Mouse (Mus musculus): ENCODE data around the gene Akt1s1. TPM values are rescaled to one million over a fixed set of nuclear protein-coding genes. Genes with fewer than 3 reads are reported as not detected.

Gene Akt1s1
- 80.0 and 84.2 TPM in 2 replicates for polyA plus RNA-seq (2011; ENCODE audit: insufficient read length, low read depth, missing spikeins)

- Histone ChIP-seq H3K4me1 (ENCODE audit: control insufficient read depth, insufficient read depth, low read length) (peaks cover 17% of the 10 kb centered on the region), H3K27ac (ENCODE audit: insufficient read depth, low read length) (peak within 1 kb of the TSS; percentile 92), H3K4me3 (ENCODE audit: insufficient read depth, low read length) (peak within 1 kb of the TSS; percentile 60)
- TF ChIP-seq CTCF (IDR thresholded peaks at IDR 0.05; ENCODE audit: borderline replicate concordance, insufficient read depth, low read length) (no peak), POLR2A (IDR thresholded peaks at IDR 0.05; ENCODE audit: low read depth, low read length) (peak; percentile 49)
Observed at GRCm38 (mm10) chr7:44848561-44849415, at the start of gene Akt1s1, which contains the start of gene Tbc1d17. Gene Akt1s1, plus strand, starts transcription at chr7:44848991. Gene Tbc1d17, minus strand, starts transcription at chr7:44849079.

GRCm38 (mm10) chr7:44808927-44809326 is 39.9 kb upstream of the Akt1s1 start:
- 0 out of 2 replicates have a peak, but pooled peaks have one; percentile 29 for TF ChIP-seq POLR2A (IDR thresholded peaks at IDR 0.05; ENCODE audit: low read depth, low read length)
- no peak for TF ChIP-seq CTCF (IDR thresholded peaks at IDR 0.05; ENCODE audit: borderline replicate concordance, insufficient read depth, low read length)
- Histone ChIP-seq H3K4me3 (ENCODE audit: insufficient read depth, low read length) (no peak overlapping the region), H3K4me1 (ENCODE audit: control insufficient read depth, insufficient read depth, low read length) (no peaks in the 10 kb centered on the region), H3K27ac (ENCODE audit: insufficient read depth, low read length) (no peak overlapping the region)

- TF ChIP-seq CTCF (IDR thresholded peaks at IDR 0.05; ENCODE audit: borderline replicate concordance, insufficient read depth, low read length) (no peak), POLR2A (IDR thresholded peaks at IDR 0.05; ENCODE audit: low read depth, low read length) (peak; percentile 50; the same call in 1 of the 2 replicates)
- Histone ChIP-seq H3K4me1 (ENCODE audit: control insufficient read depth, insufficient read depth, low read length) (no peaks in the 10 kb centered on the region), H3K27ac (ENCODE audit: insufficient read depth, low read length) (no peak overlapping the region), H3K4me3 (ENCODE audit: insufficient read depth, low read length) (no peak overlapping the region)
Observed at GRCm38 (mm10) chr7:44809466-44809865, 39.3 kb upstream of the Akt1s1 start.

GRCm38 (mm10) chr7:44810365-44810764 is 38.4 kb upstream of the Akt1s1 start:
- Histone ChIP-seq H3K4me1 (ENCODE audit: control insufficient read depth, insufficient read depth, low read length) (no peaks in the 10 kb centered on the region), H3K4me3 (ENCODE audit: insufficient read depth, low read length) (no peak overlapping the region), H3K27ac (ENCODE audit: insufficient read depth, low read length) (no peak overlapping the region)
- no peak for TF ChIP-seq POLR2A (IDR thresholded peaks at IDR 0.05; ENCODE audit: low read depth, low read length)
- TF ChIP-seq CTCF (IDR thresholded peaks at IDR 0.05; ENCODE audit: borderline replicate concordance, insufficient read depth, low read length), result no peak

GRCm38 (mm10) chr7:44810819-44811557 is 37.8 kb upstream of the Akt1s1 start:
- no peak overlapping the region for H3K27ac ChIP-seq (ENCODE audit: insufficient read depth, low read length)
- H3K4me3 ChIP-seq (ENCODE audit: insufficient read depth, low read length), result no peak overlapping the region
- no peaks in the 10 kb centered on the region for H3K4me1 ChIP-seq (ENCODE audit: control insufficient read depth, insufficient read depth, low read length)
- TF ChIP-seq POLR2A (IDR thresholded peaks at IDR 0.05; ENCODE audit: low read depth, low read length) (peak; percentile 28; the same call in 1 of the 2 replicates), CTCF (IDR thresholded peaks at IDR 0.05; ENCODE audit: borderline replicate concordance, insufficient read depth, low read length) (no peak)

- TF ChIP-seq POLR2A (IDR thresholded peaks at IDR 0.05; ENCODE audit: low read depth, low read length) (no peak), CTCF (IDR thresholded peaks at IDR 0.05; ENCODE audit: borderline replicate concordance, insufficient read depth, low read length) (no peak)
- Histone ChIP-seq H3K4me3 (ENCODE audit: insufficient read depth, low read length) (no peak overlapping the region), H3K4me1 (ENCODE audit: control insufficient read depth, insufficient read depth, low read length) (no peaks in the 10 kb centered on the region), H3K27ac (ENCODE audit: insufficient read depth, low read length) (no peak overlapping the region)
Observed at GRCm38 (mm10) chr7:44812651-44813325, 36.0 kb upstream of the Akt1s1 start.

- Histone ChIP-seq H3K4me1 (ENCODE audit: control insufficient read depth, insufficient read depth, low read length) (no peaks in the 10 kb centered on the region), H3K27ac (ENCODE audit: insufficient read depth, low read length) (no peak overlapping the region), H3K4me3 (ENCODE audit: insufficient read depth, low read length) (peak overlapping the region; percentile 65; the same call in 1 of the 2 replicates)
- TF ChIP-seq POLR2A (IDR thresholded peaks at IDR 0.05; ENCODE audit: low read depth, low read length) (no peak; the same call in 1 of the 2 replicates), CTCF (IDR thresholded peaks at IDR 0.05; ENCODE audit: borderline replicate concordance, insufficient read depth, low read length) (no peak)
Observed at GRCm38 (mm10) chr7:44813985-44814384, 34.8 kb upstream of the Akt1s1 start.

- no peak for TF ChIP-seq POLR2A (IDR thresholded peaks at IDR 0.05; ENCODE audit: low read depth, low read length)
- no peak for TF ChIP-seq CTCF (IDR thresholded peaks at IDR 0.05; ENCODE audit: borderline replicate concordance, insufficient read depth, low read length)
- H3K4me3 ChIP-seq (ENCODE audit: insufficient read depth, low read length), result peak overlapping the region; percentile 65; the same call in 1 of the 2 replicates
- H3K27ac ChIP-seq (ENCODE audit: insufficient read depth, low read length), result no peak overlapping the region
- peaks cover 2% of the 10 kb centered on the region; the same call in 1 of the 2 replicates for H3K4me1 ChIP-seq (ENCODE audit: control insufficient read depth, insufficient read depth, low read length)
Observed at GRCm38 (mm10) chr7:44814423-44814822, 34.4 kb upstream of the Akt1s1 start.

GRCm38 (mm10) chr7:44814952-44815553 is 33.7 kb upstream of the Akt1s1 start:
- TF ChIP-seq POLR2A (IDR thresholded peaks at IDR 0.05; ENCODE audit: low read depth, low read length) (no peak), CTCF (IDR thresholded peaks at IDR 0.05; ENCODE audit: borderline replicate concordance, insufficient read depth, low read length) (no peak)
- Histone ChIP-seq H3K4me3 (ENCODE audit: insufficient read depth, low read length) (peak overlapping the region; percentile 65), H3K4me1 (ENCODE audit: control insufficient read depth, insufficient read depth, low read length) (peaks cover 6% of the 10 kb centered on the region; the same call in 1 of the 2 replicates), H3K27ac (ENCODE audit: insufficient read depth, low read length) (peak overlapping the region; percentile 19; the same call in 1 of the 2 replicates)

All from embryonic fibroblast, embryonic 13.5 days (primary cell).